Mouse (Mus musculus): ENCODE data around the gene Pdik1l.

DNA sequence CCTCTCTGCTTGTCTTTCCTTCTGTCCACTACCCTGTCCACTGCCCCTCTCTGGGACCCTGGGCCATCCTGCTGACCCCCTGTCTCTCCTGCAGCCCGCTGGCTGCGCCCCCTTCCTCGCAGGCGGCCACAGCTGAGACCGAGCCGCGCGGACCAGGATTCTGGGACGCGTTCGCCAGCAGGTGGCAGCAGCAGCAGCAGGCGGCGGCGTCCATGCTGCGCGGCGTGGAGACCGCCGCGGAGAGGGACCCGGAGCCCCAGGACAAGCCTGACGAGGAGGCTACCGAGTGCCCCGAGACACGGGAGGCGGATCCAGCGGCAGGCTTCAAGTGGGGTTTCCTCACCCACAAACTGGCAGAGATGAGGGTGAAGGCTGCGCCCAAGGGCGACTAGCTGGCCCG, 38.0 kb downstream of the Pdik1l start:
- no peak for TF ChIP-seq USF2 (conservative IDR thresholded peaks at IDR 0.05; ENCODE audit: low read depth, low read length)
- TF ChIP-seq CTCF (conservative IDR thresholded peaks at IDR 0.05 in 1 of 2, IDR thresholded peaks at IDR 0.05 in 1 of 2; ENCODE audit: low read depth in 2 of 2, low read length in 2 of 2) = peak in 1 of 2 experiments; percentile 89; a peak in 2 of 4 replicates

Data from CH12.LX (cell line).